Mouse (Mus musculus): ENCODE data around the gene Neurod1. TPM values are rescaled to one million over a fixed set of nuclear protein-coding genes. Genes with fewer than 3 reads are reported as not detected.

Gene Neurod1
- polyA plus RNA-seq, 1 experiment, result not detected

DNA sequence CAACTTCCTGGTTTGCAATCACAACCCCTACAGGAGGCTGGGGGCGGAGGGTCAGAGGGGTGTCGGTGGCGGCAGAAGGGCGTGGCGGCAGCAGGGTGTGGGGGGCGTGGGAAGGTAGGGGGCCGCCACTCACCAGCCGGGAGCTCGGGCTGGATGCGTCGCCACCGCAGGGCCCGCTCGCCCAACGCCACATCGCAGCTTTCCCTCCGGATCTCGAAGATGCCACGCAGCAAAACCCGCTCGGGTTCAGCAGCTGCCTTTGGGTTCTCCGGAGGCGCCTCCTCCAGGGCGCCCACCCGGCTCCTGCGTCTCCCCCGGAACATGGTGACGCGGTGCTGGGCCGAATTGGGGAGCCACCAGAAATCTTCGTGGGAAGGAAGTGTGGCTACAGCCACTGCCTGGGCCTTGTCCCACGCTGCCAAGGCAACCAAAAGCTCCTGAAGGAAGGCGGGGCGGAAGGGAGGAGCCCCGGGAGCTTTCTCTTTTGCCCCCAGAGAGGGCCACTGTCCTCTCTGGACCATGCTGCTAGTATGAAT, 27.9 kb downstream of the Neurod1 start:
- H3K27ac ChIP-seq (ENCODE audit: insufficient read depth, low read depth, low read length), result no peak overlapping the region

DNA sequence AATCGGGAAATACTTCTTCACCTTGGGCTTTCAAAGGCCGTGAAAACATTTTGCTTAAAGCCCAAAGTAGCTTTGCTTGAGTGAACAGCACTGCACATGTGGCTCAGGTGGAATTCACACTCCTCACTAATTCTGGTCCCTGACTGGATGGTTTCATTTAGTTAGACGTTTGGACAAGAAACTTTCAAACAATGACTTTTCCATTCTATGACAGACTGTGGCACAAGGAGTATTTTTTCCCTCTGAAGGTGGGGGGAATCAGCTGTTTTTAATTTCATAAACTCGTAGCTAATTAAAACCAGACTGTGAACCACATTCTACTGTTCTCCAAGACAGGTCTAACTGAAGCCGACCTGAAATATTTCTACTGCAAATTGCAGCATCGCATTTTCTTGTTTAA, 28.5 kb downstream of the Neurod1 start:
- no peak for TF ChIP-seq POLR2A (IDR thresholded peaks at IDR 0.05; ENCODE audit: insufficient read depth, low read depth, low read length)
- no peak for TF ChIP-seq CTCF (IDR thresholded peaks at IDR 0.05; ENCODE audit: insufficient read depth, low read depth, low read length)
- H3K4me3 ChIP-seq (ENCODE audit: insufficient read depth, low read depth, low read length), result no peak overlapping the region
- H3K4me1 ChIP-seq (ENCODE audit: control insufficient read depth, insufficient read depth, low read length), result peaks cover 6% of the 10 kb centered on the region; the same call in 1 of the 2 replicates
- no peak overlapping the region for H3K27ac ChIP-seq (ENCODE audit: insufficient read depth, low read depth, low read length)
- WGBS, result 52% methylated on average over 6 of the region's 6 CpGs

More for the DNA sequence above, 27.9 kb downstream of the Neurod1 start:
- WGBS, result 4% methylated on average over 34 of the region's 35 CpGs
- TF ChIP-seq CTCF (IDR thresholded peaks at IDR 0.05; ENCODE audit: insufficient read depth, low read depth, low read length), result no peak
- TF ChIP-seq POLR2A (IDR thresholded peaks at IDR 0.05; ENCODE audit: insufficient read depth, low read depth, low read length), result no peak
- Histone ChIP-seq H3K4me3 (ENCODE audit: insufficient read depth, low read depth, low read length) (peak overlapping the region; percentile 25), H3K4me1 (ENCODE audit: control insufficient read depth, insufficient read depth, low read length) (peaks cover 6% of the 10 kb centered on the region; the same call in 1 of the 2 replicates)

DNA sequence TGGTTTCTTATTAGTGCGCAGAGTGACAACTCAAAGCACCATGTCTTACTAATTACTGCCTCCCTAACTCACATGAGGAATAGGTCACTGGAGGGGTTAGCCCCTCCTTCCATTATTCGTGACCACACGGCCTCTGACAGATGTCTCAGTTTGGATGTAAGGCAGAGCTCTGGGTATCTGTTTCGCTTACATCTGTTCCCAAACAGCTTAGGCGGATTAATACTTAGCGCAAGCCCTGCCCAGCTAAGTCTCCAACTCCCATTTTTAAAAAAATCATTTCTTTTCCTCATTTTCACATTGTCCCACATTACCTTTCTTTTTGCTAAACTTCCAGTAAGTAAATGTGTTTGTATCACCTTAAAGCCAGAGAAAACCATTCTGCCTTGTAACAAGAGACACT, 34.9 kb downstream of the Neurod1 start:
- no peak overlapping the region for H3K27ac ChIP-seq (ENCODE audit: insufficient read depth, low read depth, low read length)
- no peak for TF ChIP-seq POLR2A (IDR thresholded peaks at IDR 0.05; ENCODE audit: insufficient read depth, low read depth, low read length)
- no peak for TF ChIP-seq CTCF (IDR thresholded peaks at IDR 0.05; ENCODE audit: insufficient read depth, low read depth, low read length)
- no peak overlapping the region for H3K4me3 ChIP-seq (ENCODE audit: insufficient read depth, low read depth, low read length)
- H3K4me1 ChIP-seq (ENCODE audit: control insufficient read depth, insufficient read depth, low read length), result no peaks in the 10 kb centered on the region
- WGBS, result 80% methylated on average over 6 of the region's 6 CpGs

DNA sequence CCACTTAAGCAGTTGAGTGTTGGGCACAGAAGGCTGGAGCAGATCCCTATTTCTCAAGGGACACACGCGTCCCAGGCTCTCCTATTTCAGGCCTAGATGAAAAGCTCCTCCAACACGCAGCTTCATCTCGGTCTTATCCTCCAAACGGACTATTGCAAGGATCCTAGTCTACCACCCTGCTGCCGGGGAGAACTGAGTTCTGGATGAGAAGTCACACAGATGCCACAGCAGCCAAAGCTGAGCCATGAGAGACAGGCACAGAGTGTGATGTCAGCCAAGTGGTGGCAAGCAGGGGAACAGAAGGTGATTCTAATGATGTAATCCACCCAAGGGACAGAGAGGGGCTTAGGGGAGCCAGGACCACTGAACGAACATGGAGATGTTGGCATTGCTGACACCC, 42.0 kb downstream of the Neurod1 start:
- WGBS, result 93% methylated on average over 7 of the region's 7 CpGs
- Histone ChIP-seq H3K4me1 (ENCODE audit: control insufficient read depth, insufficient read depth, low read length) (no peaks in the 10 kb centered on the region), H3K4me3 (ENCODE audit: insufficient read depth, low read depth, low read length) (no peak overlapping the region), H3K27ac (ENCODE audit: insufficient read depth, low read depth, low read length) (no peak overlapping the region)
- TF ChIP-seq POLR2A (IDR thresholded peaks at IDR 0.05; ENCODE audit: insufficient read depth, low read depth, low read length) (no peak), CTCF (IDR thresholded peaks at IDR 0.05; ENCODE audit: insufficient read depth, low read depth, low read length) (no peak)

DNA sequence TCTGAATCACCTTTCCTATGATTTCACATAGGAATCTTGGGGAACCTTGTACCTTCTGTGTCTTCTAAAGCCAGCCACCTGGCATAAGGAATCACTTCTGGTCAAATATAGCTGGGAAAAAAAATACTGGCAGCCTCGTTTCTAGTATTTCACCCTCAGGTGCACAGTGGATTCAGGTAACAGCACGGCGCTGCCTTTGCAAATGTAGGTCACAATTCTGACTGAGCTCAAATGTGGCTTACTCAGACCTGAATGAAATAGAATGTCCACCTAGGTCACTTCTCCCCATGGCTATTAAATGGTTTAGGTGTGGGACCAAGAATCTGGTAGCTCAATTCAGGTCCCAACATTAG, 45.7 kb downstream of the Neurod1 start:
- no peaks in the 10 kb centered on the region for H3K4me1 ChIP-seq (ENCODE audit: control insufficient read depth, insufficient read depth, low read length)
- WGBS, result 83% methylated on average over 3 of the region's 3 CpGs
- TF ChIP-seq CTCF (IDR thresholded peaks at IDR 0.05; ENCODE audit: insufficient read depth, low read depth, low read length), result no peak
- TF ChIP-seq POLR2A (IDR thresholded peaks at IDR 0.05; ENCODE audit: insufficient read depth, low read depth, low read length), result no peak
- H3K27ac ChIP-seq (ENCODE audit: insufficient read depth, low read depth, low read length), result no peak overlapping the region
- no peak overlapping the region for H3K4me3 ChIP-seq (ENCODE audit: insufficient read depth, low read depth, low read length)

DNA sequence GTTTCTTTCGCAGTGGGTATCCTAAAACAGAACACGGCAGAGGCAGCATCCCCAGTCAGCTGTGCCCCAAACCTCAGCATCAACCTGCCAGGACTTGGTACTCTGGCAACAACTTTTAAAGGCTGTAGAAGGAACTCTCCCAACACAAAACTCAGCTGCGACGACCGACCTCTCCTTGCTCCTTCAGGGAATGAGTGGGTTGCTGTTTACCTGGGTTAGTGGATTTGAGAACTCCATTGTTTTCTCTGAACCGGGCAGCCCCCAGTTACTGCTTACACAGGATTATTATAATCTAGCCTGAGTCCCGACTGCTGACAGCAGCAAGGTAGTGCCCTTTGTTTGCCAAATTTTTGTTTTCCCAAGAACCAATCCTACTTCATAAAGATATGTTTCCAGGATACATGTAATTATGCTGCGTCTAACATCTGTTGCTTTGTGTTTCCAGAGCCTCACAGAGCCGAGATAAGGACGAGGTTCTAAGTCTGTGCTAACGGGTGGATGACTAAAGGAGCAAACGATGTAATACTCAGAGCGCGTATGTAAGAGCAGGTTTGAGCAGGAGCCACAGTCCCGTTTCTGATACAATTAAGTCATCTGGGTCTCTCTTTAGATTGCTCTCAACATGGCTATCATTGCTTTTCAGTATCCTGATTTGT, 46.2 kb downstream of the Neurod1 start:
- no peak overlapping the region for H3K4me3 ChIP-seq (ENCODE audit: insufficient read depth, low read depth, low read length)
- TF ChIP-seq CTCF (IDR thresholded peaks at IDR 0.05; ENCODE audit: insufficient read depth, low read depth, low read length) (no peak), POLR2A (IDR thresholded peaks at IDR 0.05; ENCODE audit: insufficient read depth, low read depth, low read length) (no peak)
- WGBS, result 42% methylated on average over 15 of the region's 15 CpGs
- H3K27ac ChIP-seq (ENCODE audit: insufficient read depth, low read depth, low read length), result no peak overlapping the region
- H3K4me1 ChIP-seq (ENCODE audit: control insufficient read depth, insufficient read depth, low read length), result no peaks in the 10 kb centered on the region

DNA sequence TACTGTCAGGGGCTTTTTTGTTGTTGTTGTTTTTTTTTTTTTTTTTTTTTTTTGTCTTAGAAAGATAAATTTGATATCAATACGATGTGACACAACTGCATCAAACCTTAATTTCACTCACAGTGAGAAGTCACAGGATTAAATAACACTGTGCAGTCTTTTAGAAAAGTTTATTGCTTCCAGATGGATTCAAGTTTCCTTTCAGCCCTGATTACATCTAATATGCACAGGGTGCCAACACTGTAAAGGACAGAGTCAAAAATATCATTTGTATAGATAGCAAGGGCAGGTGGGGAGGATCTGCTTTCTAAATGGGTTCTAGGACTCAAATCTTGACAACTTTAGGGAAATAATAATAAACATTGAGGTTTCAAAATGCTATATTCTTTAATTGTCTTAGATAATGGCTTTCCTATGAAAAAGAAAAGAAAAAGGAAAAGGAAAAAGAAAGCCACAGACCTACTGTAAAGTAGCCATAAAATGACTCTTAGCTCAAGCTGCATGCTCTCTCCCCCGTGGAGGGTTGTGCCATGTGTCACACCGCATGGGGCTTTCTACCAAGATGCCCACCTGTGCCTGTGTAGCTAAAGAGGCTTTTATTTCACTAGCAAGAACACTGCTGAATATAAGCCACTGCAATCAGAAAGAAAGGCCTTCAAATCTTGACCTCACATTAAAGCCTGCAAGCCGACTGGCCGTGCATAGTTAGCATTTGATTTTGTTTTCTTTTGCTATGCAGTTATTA, 50.7 kb downstream of the Neurod1 start:
- Histone ChIP-seq H3K4me3 (ENCODE audit: insufficient read depth, low read depth, low read length) (no peak overlapping the region), H3K4me1 (ENCODE audit: control insufficient read depth, insufficient read depth, low read length) (no peaks in the 10 kb centered on the region), H3K27ac (ENCODE audit: insufficient read depth, low read depth, low read length) (no peak overlapping the region)
- 89% methylated on average over 5 of the region's 5 CpGs for WGBS
- TF ChIP-seq CTCF (IDR thresholded peaks at IDR 0.05; ENCODE audit: insufficient read depth, low read depth, low read length) (no peak), POLR2A (IDR thresholded peaks at IDR 0.05; ENCODE audit: insufficient read depth, low read depth, low read length) (no peak)

Other genes starting within 250 kb of the Neurod1 start
- 89.7 and 183 TPM in 2 replicates for gene Itga4, start 201.3 kb downstream of the Neurod1 start, polyA plus RNA-seq (2012; ENCODE audit: insufficient read depth, insufficient read length, low replicate concordance, missing spikeins)
- gene Cerkl, start within 50 bp of the Neurod1 start, polyA plus RNA-seq (2012; ENCODE audit: insufficient read depth, insufficient read length, low replicate concordance, missing spikeins), result not detected in 2 replicates
- not detected in 2 replicates for gene Itprid2, start 178.6 kb upstream of the Neurod1 start, polyA plus RNA-seq (2012; ENCODE audit: insufficient read depth, insufficient read length, low replicate concordance, missing spikeins)

All from olfactory bulb, adult 2 months (tissue).